Mouse (Mus musculus) intestine, postnatal 0 days (tissue): ENCODE results near the gene Ltbr. TPM values are rescaled to one million over a fixed set of nuclear protein-coding genes. Genes with fewer than 3 reads are reported as not detected.

Experiments
- ATAC-seq: fragments of 200-750 bp; cut with Nextera tagmentation; 2 replicates; pipeline ENCODE4 v1.8.0; 2017; ENCODE audit warnings: mild to moderate bottlenecking, moderate TSS enrichment, moderate library complexity
- H3K27ac ChIP-seq: fragments of 300-500 bp; sonication (generic); 2 replicates; pipeline ENCODE4 v1.5.1; 2014; ENCODE audit warnings: mild to moderate bottlenecking, low read depth, low read length, moderate library complexity
- H3K27me3 ChIP-seq: fragments of 300-500 bp; sonication (generic); replicated peaks from 2 replicates; pipeline ENCODE4 v1.6.1; 2014; ENCODE audit warnings: low read length, mixed read lengths; ENCODE audit not compliant: control insufficient read depth, insufficient read depth
- H3K36me3 ChIP-seq: fragments of 300-500 bp; sonication (generic); 2 replicates; pipeline ENCODE4 v1.6.1; 2014; ENCODE audit warnings: mild to moderate bottlenecking, moderate library complexity; ENCODE audit not compliant: control insufficient read depth, insufficient read depth
- H3K4me1 ChIP-seq: fragments of 300-500 bp; sonication (generic); replicated peaks from 2 replicates; pipeline ENCODE4 v1.6.1; 2014; ENCODE audit warnings: antibody characterized with exemption, low read length, mixed read lengths; ENCODE audit not compliant: control insufficient read depth, insufficient read depth
- H3K4me2 ChIP-seq: fragments of 300-500 bp; sonication (generic); replicated peaks from 2 replicates; pipeline ENCODE4 v1.6.1; 2014; ENCODE audit warnings: low read depth, mild to moderate bottlenecking, moderate library complexity
- H3K4me3 ChIP-seq: fragments of 300-500 bp; sonication (generic); 2 replicates; pipeline ENCODE4 v1.5.1; 2014; ENCODE audit warnings: low read depth, low read length
- H3K9ac ChIP-seq: fragments of 300-500 bp; sonication (generic); 2 replicates; pipeline ENCODE4 v1.6.1; 2014; ENCODE audit warnings: mild to moderate bottlenecking, low read depth, low read length
- H3K9me3 ChIP-seq: fragments of 300-500 bp; sonication (generic); 2 replicates; pipeline ENCODE4 v1.6.1; 2016; ENCODE audit warnings: mixed run types; ENCODE audit not compliant: control insufficient read depth
- CTCF ChIP-seq: sonication (generic); IDR thresholded peaks from 2 replicates; pipeline ENCODE4 v1.5.1; 2016; ENCODE audit warnings: low read depth, mild to moderate bottlenecking, control low read depth, antibody characterized with exemption, moderate library complexity
- WGBS: fragments of 180-500 bp; shearing (Covaris S2); extraction: QIAGEN DNeasy Blood & Tissue Kit; methylation state at CpG from one replicate; pipeline ENCODE4 v1.1.7; 2014; 5-methylcytosine and 5-hydroxymethylcytosine counted together
- polyA plus RNA-seq: library from polyadenylated mRNA; unstranded; fragments of >200 nt; fragmentation: Nextera tagmentation; extraction: Ambion mirVana; gene quantifications from 2 replicates; pipeline ENCODE4 v1.2.1, GENCODE M21; 2015

Gene Ltbr
- polyA plus RNA-seq, 1 experiment from 2014 or later: 104 TPM

DNA sequence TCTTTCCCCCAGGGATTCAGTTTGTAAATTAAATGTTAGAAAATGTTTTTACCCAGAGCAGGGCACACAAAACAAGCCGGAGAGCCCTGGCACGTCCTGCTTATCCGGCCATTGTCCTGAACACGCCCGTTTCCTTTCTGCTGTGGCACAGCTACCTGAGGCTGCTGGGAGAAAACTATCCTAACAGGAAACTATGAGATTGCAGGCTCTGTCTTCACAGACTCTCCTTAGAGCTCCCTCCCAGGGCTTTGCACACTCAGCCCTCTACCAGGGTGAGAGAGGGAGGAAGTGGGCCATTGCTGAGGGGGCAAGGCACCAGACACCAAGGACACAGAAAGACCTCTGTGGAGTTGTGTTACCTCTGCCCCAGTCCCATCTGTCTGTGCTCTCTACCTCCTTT is 26.6 kb upstream of the Ltbr start:
- Histone ChIP-seq H3K9me3 (no peaks in the 10 kb centered on the region), H3K9ac (no peak overlapping the region), H3K36me3 (no peaks in the 10 kb centered on the region), H3K27ac (no peak overlapping the region; the same call in 1 of the 2 replicates), H3K27me3 (no peaks in the 10 kb centered on the region), H3K4me2 (no peak overlapping the region), H3K4me1 (peaks cover 22% of the 10 kb centered on the region), H3K4me3 (no peak overlapping the region)
- no peak for ATAC-seq
- TF ChIP-seq CTCF: no peak
- WGBS: 40% methylated on average over 5 of the region's 5 CpGs

DNA sequence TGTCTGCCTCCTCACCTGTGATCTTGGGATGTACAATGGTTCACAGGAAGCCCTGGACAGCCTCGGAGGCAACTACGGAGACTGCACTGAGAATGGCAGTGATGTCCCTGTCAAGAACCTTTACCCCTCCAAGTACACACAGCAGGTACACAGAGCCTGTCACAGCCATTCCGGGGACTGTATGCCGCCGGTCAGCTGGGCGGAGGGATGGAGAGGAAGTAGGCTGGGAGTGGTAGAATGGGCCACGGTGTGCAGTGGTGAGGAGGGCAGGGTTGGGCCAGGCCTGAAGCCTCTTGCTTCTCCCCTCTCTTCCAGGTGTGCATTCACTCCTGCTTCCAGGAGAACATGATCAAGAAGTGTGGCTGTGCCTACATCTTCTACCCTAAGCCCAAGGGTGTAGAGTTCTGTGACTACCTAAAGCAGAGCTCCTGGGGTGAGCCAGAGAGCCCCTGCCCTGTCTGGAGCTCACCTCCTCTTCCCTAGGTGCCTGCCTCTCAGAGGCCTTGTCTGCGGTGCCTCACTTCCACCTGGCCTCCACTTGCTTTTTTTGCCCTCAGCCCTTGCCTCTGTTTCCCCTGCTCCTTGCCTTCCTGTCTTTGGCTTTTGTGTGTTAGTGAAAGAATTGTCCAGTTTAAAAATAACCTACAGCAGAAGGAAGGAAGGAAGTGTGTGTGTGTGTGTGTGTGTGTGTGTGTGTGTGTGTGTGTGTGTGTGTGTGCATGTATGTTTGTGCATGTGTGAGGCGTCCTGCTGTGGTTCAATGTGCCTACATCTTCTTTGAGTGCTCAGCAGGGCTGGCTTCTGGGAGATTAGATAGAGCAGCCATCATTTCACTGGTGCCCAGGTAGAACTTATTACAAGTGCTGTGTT is 25.3 kb upstream of the Ltbr start:
- no peaks in the 10 kb centered on the region for H3K9me3 ChIP-seq
- no peak for ATAC-seq
- WGBS: 63% methylated on average over 9 of the region's 9 CpGs
- H3K9ac ChIP-seq: no peak overlapping the region
- no peak overlapping the region for H3K4me3 ChIP-seq
- H3K27me3 ChIP-seq: no peaks in the 10 kb centered on the region
- H3K4me1 ChIP-seq: peaks cover 12% of the 10 kb centered on the region; the same call in 1 of the 2 replicates
- no peak overlapping the region for H3K27ac ChIP-seq
- no peak for TF ChIP-seq CTCF
- H3K36me3 ChIP-seq: no peaks in the 10 kb centered on the region
- H3K4me2 ChIP-seq: no peak overlapping the region

DNA sequence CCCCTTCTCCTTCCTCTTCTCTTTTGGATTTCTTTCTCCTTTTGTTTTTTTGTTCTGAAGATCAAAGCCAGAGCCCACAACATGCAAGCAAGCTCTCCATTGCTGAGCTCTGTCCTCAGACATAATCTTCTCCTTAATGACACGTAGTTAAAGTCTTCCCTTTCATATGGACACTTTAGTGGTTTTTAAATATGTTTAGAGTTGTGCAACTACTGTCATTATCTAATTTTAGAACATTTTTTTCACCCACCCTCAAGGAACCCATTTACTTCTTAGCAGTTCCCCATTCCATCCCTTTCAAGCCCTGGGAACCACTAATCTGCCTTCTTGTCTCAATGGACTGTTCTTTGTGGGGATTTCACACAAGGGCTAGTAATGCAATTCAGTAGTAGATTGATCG is 20.7 kb upstream of the Ltbr start:
- Histone ChIP-seq H3K27me3 (no peaks in the 10 kb centered on the region), H3K36me3 (no peaks in the 10 kb centered on the region), H3K4me3 (no peak overlapping the region), H3K9me3 (no peaks in the 10 kb centered on the region), H3K9ac (no peak overlapping the region), H3K27ac (no peak overlapping the region), H3K4me2 (no peak overlapping the region), H3K4me1 (no peaks in the 10 kb centered on the region)
- no peak for ATAC-seq
- no peak for TF ChIP-seq CTCF
- WGBS: 80% methylated on average over 2 of the region's 2 CpGs

DNA sequence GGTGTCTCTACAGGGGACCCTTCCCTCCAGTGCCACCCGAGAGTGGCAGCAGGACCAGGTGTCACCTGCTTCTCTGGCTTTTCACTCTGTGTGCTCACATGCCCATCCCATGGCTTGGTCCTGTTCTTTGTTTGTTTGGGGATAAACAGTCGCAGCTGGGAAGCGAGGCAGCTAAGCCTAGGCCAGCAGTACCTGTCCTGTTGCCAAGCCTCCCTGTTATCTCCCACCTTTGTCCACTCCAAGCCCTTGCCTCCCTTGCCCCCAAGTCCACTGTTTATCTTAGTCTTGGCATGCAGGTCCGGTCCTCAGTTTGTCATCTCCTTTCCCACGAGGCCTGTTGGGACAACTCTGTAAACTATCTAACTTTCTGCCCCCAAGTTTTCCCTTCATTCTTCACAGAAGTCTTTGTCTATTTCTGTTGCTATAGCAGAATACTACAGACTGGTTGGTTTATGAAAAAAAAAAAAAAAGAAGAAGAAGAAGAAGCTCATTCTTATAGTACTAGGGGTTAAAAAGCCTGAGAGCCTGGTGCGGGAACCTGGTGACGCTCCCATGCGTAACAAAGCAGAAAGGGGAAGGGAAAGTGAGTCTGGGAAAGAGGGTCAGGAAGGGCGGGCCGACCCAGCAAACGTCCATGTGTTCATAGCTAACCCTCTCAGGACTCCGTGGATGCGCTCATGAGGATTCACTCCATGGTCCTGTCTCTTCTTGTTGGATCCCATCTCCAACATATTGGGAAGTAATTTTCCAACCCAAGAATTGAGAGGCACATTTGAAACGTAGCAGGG is 19.6 kb upstream of the Ltbr start:
- WGBS: 68% methylated on average over 14 of the region's 14 CpGs
- Histone ChIP-seq H3K9ac (no peak overlapping the region), H3K4me3 (no peak overlapping the region), H3K4me1 (no peaks in the 10 kb centered on the region), H3K4me2 (no peak overlapping the region), H3K27ac (no peak overlapping the region), H3K9me3 (no peaks in the 10 kb centered on the region), H3K36me3 (no peaks in the 10 kb centered on the region), H3K27me3 (no peaks in the 10 kb centered on the region)
- no peak for TF ChIP-seq CTCF
- no peak for ATAC-seq

DNA sequence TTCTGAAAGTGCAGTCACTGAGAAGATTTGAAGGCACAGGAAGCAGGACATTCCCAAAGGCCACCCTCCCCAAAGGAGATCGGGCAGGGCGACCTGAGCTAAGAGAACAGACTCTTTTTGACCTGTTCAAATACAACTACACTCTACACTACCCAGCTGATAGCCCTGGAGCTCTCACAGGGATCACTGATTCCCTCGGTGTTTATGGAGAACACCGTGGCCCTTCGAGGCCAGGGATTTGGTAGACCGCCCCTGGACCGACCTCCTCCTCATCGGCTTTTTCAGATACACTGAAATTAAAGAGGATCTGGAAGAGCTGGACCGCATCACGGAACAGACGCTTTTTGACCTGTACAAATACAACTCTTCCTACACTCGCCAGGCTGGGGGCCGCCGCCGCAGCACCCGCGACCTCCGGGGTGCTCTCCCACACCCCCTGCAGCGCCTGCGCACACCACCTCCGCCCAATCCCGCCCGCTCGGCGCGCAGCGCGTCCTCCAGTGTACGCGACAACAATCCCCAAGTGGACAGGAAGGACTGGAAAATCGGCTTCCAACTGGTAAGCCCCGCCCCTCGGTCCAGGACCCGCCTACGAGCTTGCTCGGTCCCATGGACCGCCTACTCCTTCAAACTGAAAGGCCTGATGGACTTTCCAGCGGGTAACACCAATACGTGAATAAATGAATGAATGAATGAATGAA is 17.1 kb upstream of the Ltbr start:
- under 1% methylated on average over 39 of the region's 39 CpGs for WGBS
- H3K4me2 ChIP-seq: peak overlapping the region; percentile 83
- peak; percentile 91 for ATAC-seq
- peak; percentile 34 for TF ChIP-seq CTCF
- H3K27ac ChIP-seq: 0 out of 2 replicates have a peak overlapping the region, but pooled peaks have one; percentile 24
- H3K4me3 ChIP-seq: peak overlapping the region; percentile 46
- H3K9me3 ChIP-seq: no peaks in the 10 kb centered on the region
- H3K9ac ChIP-seq: peak overlapping the region; percentile 55
- H3K27me3 ChIP-seq: no peaks in the 10 kb centered on the region
- H3K4me1 ChIP-seq: no peaks in the 10 kb centered on the region
- H3K36me3 ChIP-seq: no peaks in the 10 kb centered on the region

DNA sequence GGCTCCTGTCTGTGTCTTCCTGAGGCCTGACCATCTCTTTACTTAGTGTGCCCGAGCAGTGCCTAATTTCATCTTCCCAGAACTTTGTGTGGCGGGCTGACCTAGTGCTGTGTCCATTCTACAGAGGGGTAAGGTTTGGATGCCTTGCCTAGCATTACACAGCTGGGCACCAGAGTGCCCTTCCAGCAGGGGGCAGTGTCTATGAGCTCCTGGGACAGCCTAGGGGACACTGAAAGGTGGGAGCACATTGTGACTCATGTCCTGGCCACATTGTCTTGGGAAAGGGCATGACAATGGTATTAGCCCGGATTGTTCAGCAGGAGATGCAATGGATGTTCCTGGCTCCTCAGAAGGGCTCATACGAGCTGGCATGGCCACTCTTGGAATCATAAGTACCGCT is 14.6 kb upstream of the Ltbr start:
- Histone ChIP-seq H3K27me3 (no peaks in the 10 kb centered on the region), H3K27ac (no peak overlapping the region), H3K4me3 (no peak overlapping the region), H3K36me3 (no peaks in the 10 kb centered on the region), H3K9me3 (no peaks in the 10 kb centered on the region), H3K4me2 (no peak overlapping the region), H3K9ac (no peak overlapping the region), H3K4me1 (no peaks in the 10 kb centered on the region)
- no peak for ATAC-seq
- WGBS: 83% methylated on average over 5 of the region's 5 CpGs
- TF ChIP-seq CTCF: peak; percentile 77
